Mouse (Mus musculus): ENCODE data around the gene Ndst4.

The Ndst4 gene

DNA sequence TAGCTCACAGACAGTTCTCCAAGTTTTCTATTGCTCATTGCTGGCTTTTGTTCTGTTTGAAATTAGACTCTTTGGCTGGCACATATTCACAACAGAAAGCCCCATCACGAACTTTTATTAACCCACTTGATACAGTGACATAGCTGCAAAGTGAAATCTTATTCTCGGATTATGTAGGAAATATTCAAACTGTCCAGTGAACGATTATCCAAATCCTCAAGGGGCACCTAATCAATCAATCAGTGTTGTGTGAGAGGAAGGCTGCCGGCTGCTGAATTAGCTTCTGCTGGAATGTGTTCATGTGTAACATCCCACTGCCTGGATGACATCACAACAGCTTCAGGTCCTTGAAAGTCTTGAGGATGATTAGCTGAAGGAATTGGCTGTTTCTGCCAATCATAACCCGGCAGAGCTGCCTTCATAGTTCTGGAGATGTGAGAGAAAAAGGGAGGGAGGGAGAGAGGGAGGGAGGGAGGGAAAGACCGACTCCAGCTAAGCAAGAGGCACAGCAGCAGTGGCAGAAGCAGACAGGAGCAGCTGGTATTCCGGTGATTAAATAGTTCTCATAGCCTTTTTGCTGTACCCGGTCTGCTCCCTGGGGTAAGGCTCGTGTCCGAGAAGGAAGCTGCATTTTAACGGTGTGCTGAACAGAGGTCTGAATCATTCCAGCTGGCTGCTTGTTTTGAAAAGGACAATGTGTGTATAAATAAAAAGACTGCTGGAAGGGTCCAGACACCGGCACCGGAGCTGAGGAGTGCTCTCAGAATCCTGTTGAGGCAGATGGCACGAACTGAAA lies at the start of gene Ndst4:
Gene Ndst4, plus strand, starts transcription at position 476 of the 796 bp plus-strand sequence.
- peak; percentile 6 to 12 for DNase-seq

DNA sequence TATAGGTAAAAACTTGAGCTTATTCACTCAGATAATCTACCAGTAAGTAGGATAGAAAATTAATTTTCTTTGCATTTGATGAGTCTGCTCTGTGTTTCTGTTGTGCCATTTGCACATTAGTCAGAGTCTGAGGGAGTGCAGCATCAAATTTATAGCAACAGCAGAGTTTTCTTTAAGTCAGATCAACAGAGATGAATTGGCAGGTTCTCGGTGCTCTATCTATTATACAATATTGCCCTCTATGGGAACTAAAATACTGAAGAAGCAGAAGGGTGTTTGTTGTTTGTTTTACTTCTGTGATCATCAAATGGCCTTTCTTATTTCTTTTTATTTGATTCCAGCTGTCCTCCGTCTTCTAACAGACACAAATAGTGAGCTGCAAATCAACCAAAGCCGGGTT lies 6.4 kb upstream of the Ndst4 start:
- DNase-seq: no peak

GRCm38 (mm10) chr3:125406456-125406855 lies 2.6 kb downstream of the Ndst4 start:
- no peak for DNase-seq

DNA sequence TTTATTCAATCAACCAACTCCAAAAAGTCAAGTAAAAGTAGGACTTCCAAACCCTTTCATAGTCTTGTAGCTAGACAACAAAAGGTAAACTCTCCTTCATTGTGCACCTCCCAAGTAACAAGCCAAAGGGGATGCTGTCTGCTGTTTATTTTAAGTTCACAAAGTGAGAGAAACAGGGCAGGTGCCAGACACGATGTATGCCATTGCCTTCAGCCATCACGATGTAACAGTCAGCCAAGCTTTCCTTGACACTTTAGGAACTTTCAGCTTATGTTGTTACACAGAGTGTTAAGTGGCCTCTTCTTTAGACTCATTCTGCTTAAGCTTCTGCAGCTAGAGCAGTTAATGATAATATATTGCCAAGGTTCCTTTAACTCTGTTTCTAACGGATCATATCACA lies 3.1 kb downstream of the Ndst4 start:
- no peak for DNase-seq

DNA sequence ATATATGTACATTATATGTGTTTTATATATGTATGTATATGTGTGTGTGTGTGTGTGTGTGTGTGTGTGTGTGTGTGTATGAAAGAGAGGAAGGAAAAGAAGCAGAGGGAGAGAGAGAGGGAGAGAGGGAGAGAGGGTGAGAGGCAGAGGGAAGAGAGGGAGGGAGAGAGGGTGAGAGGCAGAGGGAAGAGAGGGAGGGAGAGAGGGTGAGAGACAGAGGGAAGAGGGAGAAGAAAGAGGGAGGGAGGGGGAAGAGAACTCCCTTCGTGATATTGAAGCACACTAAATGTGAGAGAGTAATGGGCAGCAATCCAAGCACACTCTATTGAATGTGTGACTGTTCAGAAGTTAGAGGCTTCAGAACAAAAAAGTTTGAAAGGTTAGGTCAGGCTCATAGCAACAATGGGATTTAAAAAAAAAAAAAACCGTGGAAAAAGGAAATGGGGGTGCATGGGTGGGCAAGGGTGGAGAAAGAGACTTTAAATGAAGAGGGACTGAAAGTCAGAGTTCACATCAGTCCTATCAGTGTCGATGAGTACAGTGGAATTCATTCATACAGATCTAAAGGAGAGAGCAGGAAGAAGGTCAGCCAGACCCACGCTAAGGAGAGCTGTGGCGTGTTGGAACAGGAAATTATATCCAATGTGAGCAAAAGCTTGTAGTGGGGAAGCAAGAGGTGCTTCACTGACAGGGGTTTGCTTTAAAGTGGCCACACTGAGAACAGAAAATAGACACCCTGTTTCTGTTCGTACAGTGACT lies 63.2 kb downstream of the Ndst4 start:
- DNase-seq: no peak

- DNase-seq: no peak
Measured at GRCm38 (mm10) chr3:125510102-125510501, 106.2 kb downstream of the Ndst4 start.

DNA sequence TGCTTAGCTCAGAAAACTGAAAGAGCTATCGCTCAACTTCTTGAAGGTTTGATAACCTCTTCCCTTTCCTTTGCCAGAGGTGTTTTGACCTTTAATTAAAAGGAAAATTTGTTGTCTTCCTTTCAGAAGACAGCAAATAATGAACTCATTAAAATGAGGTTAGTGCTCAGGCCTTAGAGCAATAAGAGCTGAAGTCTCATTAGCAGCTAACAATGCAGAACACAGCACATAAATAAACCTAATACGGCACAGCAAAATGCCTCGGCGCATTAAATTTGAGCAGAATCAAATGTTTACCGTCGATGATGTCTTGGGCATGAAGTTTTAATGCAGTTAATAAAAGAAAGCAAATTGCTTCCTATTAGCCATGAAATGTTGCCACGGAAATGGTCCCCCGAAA lies 129.5 kb downstream of the Ndst4 start:
- DNase-seq: no peak

- no peak for DNase-seq
Measured at GRCm38 (mm10) chr3:125570602-125571001, 166.7 kb downstream of the Ndst4 start.

GRCm38 (mm10) chr3:125632233-125632632 lies 228.4 kb downstream of the Ndst4 start:
- DNase-seq: no peak

DNA sequence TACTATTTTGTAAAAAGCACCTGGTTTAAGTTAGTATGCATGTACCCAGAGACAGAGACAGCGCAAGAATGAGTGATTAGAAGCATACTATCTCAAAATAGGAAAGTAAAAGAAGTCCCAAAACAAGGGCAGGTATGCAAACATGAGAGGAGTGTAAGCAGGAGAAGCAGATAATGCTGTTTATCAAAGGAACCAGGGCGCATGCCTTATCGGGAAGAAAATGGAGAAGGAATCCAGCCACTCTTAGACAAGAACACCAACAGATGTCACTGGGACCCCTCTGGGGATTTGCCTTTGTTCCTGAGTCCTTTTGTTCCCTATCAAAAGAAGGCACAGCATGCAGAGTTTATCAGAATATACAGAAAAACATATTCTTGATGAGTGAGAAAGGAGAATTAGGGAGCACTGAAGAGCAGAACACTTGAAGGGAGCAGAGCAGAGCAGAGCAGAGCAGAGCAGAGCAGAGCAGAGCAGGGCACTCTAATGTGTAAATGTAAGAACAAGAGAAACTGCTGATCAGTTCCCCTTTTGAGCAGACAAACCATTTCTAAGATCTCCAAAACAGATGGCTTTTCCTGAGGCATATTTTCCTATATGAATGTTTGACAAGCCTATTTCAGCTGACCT lies 251.2 kb downstream of the Ndst4 start:
- DNase-seq: no peak

DNA sequence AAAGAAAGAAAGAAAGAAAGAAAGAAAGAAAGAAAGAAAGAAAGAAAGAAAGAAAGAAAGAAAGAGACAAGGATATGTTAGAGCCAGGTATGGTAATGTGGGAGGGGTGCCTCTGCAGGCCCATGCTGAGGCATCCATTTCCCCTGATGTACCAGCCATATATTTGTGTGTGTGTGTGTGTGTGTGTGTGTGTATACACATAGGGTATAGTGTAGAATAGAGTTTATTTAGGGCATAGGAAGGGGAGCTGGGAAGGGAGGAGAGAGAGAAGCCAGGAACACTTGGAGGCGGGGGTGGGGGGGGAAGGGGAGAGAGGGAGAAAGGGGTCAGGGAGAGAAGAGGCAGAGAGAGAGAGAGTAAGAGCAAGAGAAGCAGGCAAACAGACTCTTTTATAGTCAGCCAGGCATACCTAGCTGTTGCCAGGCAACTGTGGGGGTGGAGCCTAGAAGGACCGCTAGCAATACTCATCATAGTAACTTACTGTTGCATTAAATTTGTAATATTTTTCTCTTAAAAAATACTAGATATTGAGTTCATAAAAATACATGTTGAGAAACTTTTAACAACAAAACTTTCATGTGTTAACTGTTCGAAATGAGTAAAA lies 256.3 kb downstream of the Ndst4 start:
- DNase-seq: no peak

- DNase-seq: no peak
Measured at GRCm38 (mm10) chr3:125660884-125661532, 257.1 kb downstream of the Ndst4 start.

- DNase-seq: no peak
Measured at GRCm38 (mm10) chr3:125673997-125674794, 270.3 kb downstream of the Ndst4 start.

DNA sequence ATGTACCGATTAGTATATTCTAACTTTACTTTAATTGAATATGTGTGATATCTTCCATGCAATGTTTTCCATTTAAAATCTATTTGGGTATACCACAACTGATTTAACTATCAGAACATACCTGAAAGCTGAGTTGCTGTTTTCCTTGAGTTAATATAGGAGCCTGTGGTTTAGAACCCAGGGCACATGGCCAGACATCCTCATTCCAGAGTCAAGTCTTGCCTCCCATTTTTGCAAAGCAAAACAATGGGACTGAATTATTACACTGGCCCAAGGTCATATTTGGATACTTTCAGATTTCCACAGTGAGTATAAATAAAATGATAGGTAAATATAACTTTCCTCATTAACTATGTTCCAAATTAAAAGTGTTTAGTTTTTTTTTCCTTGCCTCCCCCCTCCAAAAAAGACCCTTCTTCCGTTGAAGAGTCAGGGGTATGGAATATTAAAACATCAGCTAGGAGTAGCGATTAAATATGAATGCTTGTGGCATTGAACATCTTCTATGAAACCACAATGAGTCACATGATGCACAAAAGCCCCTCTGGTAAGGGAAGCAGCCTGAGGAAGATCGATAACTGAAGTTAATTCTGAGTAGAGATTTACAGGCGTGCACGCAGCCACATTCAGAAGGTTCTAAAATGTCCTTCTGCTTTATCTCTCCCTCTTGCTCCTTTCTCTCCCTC lies 271.5 kb downstream of the Ndst4 start:
- DNase-seq: no peak

GRCm38 (mm10) chr3:125678924-125679323 lies 275.0 kb downstream of the Ndst4 start:
- no peak for DNase-seq

DNA sequence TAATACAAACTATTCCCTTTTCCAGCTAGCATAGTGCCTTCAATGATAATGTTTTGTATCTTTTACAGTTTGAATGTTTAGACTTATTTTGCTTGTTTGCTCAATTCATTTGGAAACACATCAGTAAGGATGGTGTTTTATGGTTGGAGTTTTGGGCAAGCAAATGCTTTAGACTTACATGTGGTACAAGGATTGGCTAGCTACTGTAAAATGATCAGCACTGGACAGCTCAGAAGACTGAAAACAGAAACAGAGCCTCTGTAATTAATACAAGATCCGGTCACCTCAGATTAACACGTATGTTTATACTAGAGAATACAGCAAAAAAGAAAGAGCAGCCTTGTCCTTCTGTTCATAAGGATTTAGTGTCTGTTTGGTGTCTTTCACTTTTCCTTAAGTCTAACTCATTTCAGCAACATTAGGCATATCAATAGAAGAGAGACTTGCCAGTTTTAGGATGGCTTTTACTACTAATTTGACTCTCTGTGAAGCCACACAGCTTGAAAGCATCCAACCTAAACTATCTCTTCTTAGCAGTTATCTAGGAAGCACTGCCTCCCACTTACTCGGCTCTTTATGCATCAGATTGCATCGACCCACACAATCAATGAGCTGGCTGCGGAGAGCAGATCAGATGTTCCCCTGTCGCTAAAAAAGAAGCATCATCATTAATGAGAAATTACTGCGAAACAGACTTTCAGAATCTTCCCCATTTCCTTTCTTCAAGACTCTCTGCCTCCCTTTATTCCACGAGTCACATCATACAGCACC lies 279.8 kb downstream of the Ndst4 start:
- DNase-seq: no peak

- no peak for DNase-seq
Measured at GRCm38 (mm10) chr3:125684583-125684982, 280.7 kb downstream of the Ndst4 start.

DNA sequence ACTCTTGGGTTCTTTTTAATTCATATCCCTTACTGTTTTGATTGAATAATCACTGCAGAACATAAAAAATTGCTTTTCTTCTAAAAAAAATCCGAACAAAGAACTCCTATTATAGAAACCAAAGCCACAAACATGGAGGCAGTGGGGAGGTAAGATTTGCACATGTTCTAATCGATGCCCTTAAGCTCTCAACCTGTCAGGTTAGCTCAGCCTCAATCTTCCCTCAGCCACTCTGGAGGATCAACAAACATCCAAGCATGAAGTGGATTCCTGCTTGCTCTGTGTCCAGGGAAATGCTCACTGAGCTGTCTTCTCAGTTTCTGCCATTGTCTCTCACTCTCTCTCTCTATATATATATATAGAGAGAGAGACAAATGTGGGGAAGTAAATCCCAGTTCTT lies 283.7 kb downstream of the Ndst4 start:
- no peak for DNase-seq

DNA sequence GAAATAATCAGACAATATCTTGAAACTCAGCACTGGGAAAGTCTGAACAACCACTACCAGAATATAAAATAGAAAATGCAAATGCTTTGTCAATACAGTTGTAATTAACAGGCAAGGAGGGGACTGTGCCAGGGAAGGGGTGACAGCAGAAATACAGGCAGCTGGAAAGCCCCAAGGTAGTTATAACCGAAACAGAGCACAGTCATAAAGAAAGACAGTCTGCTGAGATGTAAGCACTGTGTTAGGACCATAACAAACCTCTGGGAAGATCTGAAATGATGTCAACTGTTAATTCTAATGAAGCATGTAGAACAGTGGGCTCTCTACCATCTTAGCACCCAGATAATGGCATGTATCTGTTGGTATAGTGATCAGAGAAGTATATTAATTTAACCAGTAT lies 287.1 kb downstream of the Ndst4 start:
- no peak for DNase-seq

DNA sequence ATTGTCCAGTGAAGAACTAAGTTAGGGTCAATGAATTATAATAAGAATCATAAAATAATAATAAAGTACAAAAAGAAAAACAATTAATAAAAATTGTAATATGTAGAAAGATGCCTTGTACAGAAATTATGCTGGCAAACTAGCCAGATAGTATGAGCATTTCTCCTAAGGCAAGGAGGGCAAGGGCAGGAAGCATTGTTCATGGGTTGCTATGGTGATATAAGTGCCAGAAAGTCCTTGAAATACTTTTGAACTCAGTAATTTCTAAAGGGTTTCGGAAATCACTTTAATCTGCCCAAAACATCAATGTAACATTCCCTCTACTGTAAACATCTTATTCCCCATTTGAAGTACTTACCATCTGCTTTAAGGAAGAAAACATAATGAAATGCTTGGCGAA lies 319.1 kb downstream of the Ndst4 start:
- DNase-seq: no peak

DNA sequence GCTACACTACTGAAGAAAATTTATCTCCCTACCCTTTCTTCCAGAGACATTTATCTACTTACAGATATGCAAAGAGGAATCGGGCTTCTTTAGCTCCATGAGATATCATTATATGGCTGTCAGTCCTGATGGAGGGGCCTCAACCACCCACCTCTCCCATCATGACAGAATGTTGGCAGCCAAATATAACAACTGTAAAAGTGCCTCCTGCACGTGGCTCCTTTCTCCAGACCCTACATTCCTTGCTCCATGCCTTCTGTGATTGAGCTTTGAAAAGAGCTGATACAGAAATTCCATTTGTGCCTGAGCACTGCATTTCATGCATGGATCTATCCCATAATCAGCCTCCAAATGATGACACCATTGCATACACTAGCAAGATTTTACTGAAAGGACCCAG lies 331.1 kb downstream of the Ndst4 start:
- no peak for DNase-seq

All from cerebellum, postnatal 36 days (tissue).